Mouse (Mus musculus) frontal cortex, postnatal 14 days (tissue): ENCODE data around the gene Hdac11.

ENCODE experiments used
- DNase-seq, 2 experiments: peaks; one replicate each; pipeline ENCODE4 v3.0.0; 2022; ENCODE audit warnings: low spot score in 2 of 2

The Hdac11 gene

GRCm38 (mm10) chr6:91137343-91137956 lies 19.0 kb upstream of the Hdac11 start:
- no peak for DNase-seq

DNA sequence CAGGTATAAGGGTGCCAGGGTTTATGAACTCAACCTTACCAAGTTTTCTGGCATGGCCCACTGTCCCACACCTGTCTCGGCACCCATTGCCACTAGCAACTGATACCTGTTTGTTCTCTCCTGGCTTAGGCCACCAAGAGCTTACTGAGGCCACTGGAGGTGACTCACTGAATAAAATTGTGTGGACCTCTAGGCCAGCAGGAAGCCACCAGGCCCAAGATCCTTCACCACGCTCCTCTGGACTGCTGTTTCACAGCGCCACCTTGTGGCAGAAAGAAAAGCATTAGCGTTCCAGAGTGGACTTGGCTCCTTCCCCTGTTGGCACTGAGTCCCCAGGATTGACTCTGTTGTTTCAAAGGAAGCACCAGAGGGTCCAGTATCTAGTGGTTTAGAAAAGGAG lies 16.6 kb upstream of the Hdac11 start:
- DNase-seq, result peak in 1 of 2 experiments; percentile 57

GRCm38 (mm10) chr6:91145056-91145455 lies 11.4 kb upstream of the Hdac11 start:
- no peak for DNase-seq

DNA sequence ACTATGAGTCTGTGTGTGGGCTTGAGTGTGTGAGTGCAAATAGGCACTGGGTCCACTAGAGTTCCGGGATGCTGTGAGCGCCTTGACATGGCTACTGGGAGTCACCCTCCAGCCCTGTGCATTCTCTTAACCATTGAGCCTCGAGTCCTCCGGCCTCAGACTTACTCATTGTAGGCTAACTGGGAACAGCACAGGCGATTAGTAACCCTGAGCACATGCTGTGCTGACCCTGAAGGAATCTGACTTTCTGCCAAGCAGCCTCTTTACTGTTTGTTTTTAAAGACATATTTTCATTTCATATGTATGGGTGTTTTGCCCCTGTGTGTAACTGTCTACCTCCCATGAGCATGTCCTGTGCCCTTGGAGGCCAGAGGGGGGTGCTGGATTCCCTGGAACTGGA lies 10.9 kb upstream of the Hdac11 start:
- DNase-seq, result no peak

DNA sequence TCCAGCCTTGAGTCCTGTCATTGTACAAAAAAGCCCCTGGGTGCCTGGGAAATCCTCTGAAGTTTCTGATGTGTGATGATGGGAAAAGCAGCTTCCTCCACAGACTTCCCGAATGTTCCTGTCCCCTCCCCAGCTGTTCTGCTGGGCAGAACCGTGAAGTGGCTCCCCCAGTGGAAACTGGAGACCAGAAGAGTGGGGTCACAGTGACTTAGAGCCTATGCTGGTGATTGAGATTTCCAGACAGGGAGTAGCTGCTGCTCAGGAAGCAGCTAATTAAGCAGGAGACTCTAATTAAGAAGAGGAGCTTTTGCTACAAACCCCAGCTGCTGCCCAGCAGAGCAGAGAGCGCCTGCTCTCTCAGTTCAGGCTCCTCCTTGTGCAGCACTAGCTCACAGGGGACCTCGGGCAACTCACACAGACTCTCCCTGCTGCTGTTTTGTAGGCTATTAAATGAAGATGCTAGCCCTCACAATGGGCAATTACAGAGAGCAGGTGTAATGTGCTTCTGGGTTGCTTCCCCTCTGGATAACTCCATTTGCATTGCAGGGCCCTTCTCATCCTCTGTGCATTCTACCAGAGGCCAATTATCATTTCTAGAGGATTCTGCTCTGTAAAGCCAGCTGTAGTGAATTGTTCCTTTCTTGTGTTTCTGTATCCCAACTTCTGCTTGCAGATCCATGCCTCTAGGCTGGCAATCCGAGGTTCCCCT lies 9.9 kb upstream of the Hdac11 start:
- DNase-seq, result no peak

- no peak for DNase-seq
Measured at GRCm38 (mm10) chr6:91147152-91147770, 9.2 kb upstream of the Hdac11 start.

- no peak for DNase-seq
Measured at GRCm38 (mm10) chr6:91152892-91153548, 3.4 kb upstream of the Hdac11 start.

GRCm38 (mm10) chr6:91153549-91154064 lies 2.9 kb upstream of the Hdac11 start:
- peak; percentile 67 to 74 for DNase-seq

DNA sequence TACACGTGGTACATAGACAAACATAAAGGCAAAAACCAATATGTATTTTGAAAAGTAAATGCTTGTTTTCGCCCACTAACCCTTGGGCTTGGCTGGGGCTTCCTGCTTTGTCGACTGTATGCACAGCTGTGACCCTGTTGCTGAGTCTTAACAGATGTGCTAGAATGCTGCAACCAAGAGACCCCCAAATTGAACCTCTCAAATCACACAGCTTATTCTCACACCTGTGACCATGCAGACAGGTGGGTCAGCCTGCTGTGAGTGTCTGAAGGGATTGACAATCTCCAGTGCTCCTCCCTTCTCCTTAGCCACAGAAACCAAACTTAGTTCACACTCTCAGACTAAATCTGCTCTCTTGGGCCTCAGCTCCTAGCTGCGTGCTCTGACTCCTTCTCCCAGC lies 1.8 kb upstream of the Hdac11 start:
- DNase-seq, result no peak

- no peak for DNase-seq
Measured at GRCm38 (mm10) chr6:91155286-91155685, 1.2 kb upstream of the Hdac11 start.

- no peak for DNase-seq
Measured at GRCm38 (mm10) chr6:91156062-91156461, 403 bp upstream of the Hdac11 start.

DNA sequence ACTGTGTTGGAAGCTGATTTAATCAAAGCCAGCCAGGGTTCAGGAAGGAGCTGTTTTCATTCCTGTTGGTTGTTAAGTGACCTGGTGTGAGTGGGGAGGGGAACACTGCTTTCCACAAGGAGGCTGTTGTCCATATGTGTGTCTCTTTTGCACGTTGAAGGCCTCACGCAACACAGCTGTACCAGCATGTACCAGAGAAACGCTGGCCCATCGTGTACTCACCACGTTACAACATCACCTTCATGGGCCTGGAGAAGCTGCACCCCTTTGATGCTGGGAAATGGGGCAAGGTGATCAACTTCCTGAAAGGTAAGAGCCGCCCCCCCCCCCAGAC lies 739 bp downstream of the Hdac11 start:
- DNase-seq, result no peak

DNA sequence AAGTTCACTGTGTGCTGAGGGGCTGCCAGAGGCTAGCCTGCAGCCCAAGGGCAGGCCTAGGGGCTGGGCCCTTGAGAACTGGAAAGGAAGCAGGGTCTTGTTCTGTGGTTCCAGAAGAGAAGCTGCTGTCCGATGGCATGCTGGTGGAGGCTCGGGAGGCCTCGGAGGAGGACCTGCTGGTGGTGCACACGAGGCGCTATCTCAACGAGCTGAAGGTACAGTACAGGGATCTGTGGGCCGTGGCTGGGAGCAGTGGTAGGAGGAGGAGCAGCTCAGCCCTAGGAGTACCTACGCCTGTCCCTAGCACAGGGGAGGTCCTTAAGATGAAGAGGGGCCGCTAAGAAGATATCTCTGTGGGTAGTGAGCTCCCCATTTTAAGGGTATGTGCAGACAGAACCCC lies 2.6 kb downstream of the Hdac11 start:
- no peak for DNase-seq

GRCm38 (mm10) chr6:91160399-91160798 lies 3.9 kb downstream of the Hdac11 start:
- no peak for DNase-seq

DNA sequence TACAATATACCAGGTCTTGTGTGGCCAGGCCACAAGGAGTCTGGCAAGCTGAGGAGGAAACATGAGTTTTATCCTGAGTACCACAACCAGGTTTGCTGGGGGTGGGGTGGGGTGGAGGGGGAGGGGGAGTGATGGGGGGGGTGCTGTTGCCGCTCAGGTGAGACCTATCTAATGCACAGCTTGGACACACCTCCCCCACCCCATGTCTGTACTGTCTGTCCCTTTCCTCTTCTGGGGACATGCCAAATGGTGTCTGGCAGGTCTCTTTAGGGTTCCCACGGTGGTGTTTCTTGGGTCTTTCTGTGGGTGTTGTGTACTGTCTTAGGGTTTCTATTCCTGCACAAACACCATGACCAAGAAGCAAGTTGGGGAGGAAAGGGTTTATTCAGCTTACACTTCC lies 4.5 kb downstream of the Hdac11 start:
- DNase-seq, result no peak

DNA sequence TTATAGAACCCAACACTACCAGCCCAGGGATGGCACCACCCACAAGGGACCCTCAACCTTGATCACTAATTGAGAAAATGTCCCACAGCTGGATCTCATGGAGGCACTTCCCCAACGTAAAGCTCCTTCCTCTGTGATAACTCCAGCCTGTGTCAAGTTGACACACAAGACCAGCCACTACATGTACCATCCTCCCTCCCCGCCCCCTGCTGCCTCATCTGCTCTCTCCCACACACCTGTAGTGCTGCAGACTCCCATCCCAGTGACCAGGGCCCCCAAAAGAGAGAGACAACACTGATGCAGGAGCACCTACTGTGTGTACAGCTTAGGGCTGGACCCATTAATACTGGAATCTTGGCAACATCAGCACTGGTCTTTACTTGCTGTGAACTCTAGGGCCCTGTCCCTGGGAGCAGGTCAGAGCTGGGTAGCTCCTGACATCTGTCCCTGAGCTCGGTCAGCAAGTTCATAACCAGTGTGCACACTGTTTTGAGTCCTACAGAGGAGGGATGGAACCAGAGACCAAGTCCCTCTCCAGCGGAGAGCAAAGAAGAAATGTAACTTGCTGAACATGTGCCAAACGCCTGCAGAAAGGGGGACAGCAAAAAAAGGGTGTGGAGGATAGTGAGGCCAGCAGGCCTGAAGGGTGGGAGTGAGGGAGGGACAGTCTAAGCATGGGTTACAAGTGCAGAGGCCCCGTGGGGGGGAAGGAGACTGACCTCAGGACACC lies 5.2 kb downstream of the Hdac11 start:
- DNase-seq, result no peak

DNA sequence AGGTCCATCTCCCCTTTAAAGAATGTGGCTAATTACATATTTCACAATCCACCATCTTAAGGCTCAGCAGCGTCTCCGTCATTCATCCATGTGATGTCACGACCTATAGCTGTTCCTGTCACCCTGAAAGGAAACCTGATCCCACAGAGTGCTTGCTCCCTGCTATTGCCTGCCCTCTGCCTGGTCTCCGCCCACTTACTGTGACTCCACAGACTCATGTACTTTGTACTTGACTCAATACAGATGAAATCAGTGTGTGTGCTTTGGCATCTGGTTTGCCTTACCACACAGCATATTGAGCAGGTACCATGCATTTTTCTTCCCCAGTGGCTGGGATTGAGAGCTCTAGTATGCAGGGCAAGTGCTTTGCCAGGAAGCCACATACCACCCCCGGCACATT lies 5.8 kb downstream of the Hdac11 start:
- no peak for DNase-seq

- DNase-seq, result no peak
Measured at GRCm38 (mm10) chr6:91163195-91163911, 6.9 kb downstream of the Hdac11 start.

- no peak for DNase-seq
Measured at GRCm38 (mm10) chr6:91164584-91164983, 8.1 kb downstream of the Hdac11 start.

DNA sequence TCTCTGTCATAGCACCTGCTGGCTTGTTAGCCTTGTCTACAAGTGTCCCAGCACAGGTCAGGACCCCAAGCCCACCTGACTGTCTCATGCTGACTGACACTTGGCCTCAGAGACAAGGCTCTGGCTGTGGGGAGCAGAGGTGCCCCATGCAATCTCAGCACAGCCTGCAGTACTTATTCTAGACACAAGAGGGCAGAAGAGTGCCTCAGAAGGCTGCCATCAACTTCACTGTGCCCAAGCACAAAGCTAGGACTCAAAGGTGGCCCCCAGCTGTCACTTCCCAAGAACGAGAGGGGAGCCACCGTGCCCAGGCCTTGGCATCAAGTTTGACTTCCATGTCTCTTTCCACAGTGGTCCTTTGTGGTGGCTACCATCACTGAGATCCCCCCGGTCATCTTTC lies 8.7 kb downstream of the Hdac11 start:
- peak; percentile 63 to 69 for DNase-seq

DNA sequence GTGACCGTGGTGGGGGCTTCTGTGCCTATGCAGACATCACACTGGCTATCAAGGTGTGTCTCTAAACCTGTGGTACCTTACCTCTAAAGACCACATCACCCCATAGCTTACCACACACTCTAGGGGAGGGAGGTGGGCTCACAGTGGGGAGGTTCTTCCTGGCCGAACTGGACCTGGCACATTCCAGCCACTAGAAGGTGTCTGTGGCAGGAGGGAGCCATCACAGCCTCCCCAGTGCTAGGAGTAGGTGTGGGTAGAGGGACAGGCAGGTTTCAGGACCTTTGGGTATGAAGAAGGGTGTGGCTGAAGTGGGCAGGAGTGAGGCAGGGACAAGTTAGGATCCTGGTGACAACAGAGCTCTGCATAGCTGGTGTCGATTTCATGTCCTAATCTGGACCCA lies 11.4 kb downstream of the Hdac11 start:
- no peak for DNase-seq
